Mouse (Mus musculus): ENCODE results near the gene Gm12794. TPM values are rescaled to one million over a fixed set of nuclear protein-coding genes. Genes with fewer than 3 reads are reported as not detected.
"Not testable (repeated sequence)": the region's sequence is repeated elsewhere in the genome, so short reads cannot be mapped to it uniquely, and the experiment has no call there.

Gene Gm12794
- not detected for total RNA-seq (2021)

GRCm38 (mm10) chr4:101940107-101940506 lies at the start of gene Gm12794:
Gene Gm12794 (plus strand): TSS chr4:101940407.
- intact Hi-C loops (cut with DNase I); DNase-seq: not testable (repeated sequence)

GRCm38 (mm10) chr4:101893656-101894420 lies 46.4 kb upstream of the Gm12794 start, which contains the start of gene C130073F10Rik:
Gene C130073F10Rik (minus strand): TSS chr4:101893789.
- intact Hi-C loops (cut with DNase I), result no loop called here
- no peak for DNase-seq

- intact Hi-C loops (cut with DNase I); DNase-seq: not testable (repeated sequence)
Observed at GRCm38 (mm10) chr4:101908821-101909220, 31.4 kb upstream of the Gm12794 start, which contains the start of gene Gm12800. Gene Gm12800 (plus strand): TSS chr4:101909121.

GRCm38 (mm10) chr4:101980949-101981348 lies 40.7 kb downstream of the Gm12794 start, which contains the start of gene Gm12790:
Gene Gm12790 (minus strand): TSS chr4:101981049.
- DNase-seq; intact Hi-C loops (cut with DNase I): not testable (repeated sequence)

- no peak for DNase-seq
- intact Hi-C loops (cut with DNase I), result no loop called here
Observed at GRCm38 (mm10) chr4:101985678-101986077, 45.5 kb downstream of the Gm12794 start.

GRCm38 (mm10) chr4:101986326-101986725 lies 46.1 kb downstream of the Gm12794 start, which contains the start of gene Gm12789:
Gene Gm12789 (plus strand): TSS chr4:101986626.
- DNase-seq; intact Hi-C loops (cut with DNase I): not testable (repeated sequence)

Other genes starting within 250 kb of the Gm12794 start
- 10 to 100 TPM; 13.8 to 16.4 TPM for gene Lepr, start 223.0 kb upstream of the Gm12794 start, total RNA-seq (2021)
- gene B020004J07Rik, start 96.4 kb upstream of the Gm12794 start, total RNA-seq (2021), result not detected
- gene C130073F10Rik, start 46.6 kb upstream of the Gm12794 start, total RNA-seq (2021), result not detected
- gene Gm12800, start 31.3 kb upstream of the Gm12794 start, total RNA-seq (2021), result not detected
- not detected for gene Gm12790, start 40.6 kb downstream of the Gm12794 start, total RNA-seq (2021)
- not detected for gene Gm12789, start 46.2 kb downstream of the Gm12794 start, total RNA-seq (2021)
- 10 to 100 TPM; 43.7 to 57.0 TPM for gene Pde4b, start 147.1 kb downstream of the Gm12794 start, total RNA-seq (2021)